Mouse (Mus musculus): ENCODE measurements around the gene Lrsam1.

GRCm38 (mm10) chr2:32962062-32962874, 854 bp upstream of the Lrsam1 start:
- TF ChIP-seq CTCF (conservative IDR thresholded peaks at IDR 0.05 in 1 of 2, IDR thresholded peaks at IDR 0.05 in 1 of 2; ENCODE audit: low read depth in 2 of 2, low read length in 2 of 2) (no peak), POLR2A (IDR thresholded peaks at IDR 0.05; ENCODE audit: low read depth, low read length) (no peak), EP300 (IDR thresholded peaks at IDR 0.05; ENCODE audit: low read length) (no peak), USF2 (conservative IDR thresholded peaks at IDR 0.05; ENCODE audit: low read depth, low read length) (no peak), RCOR1 (conservative IDR thresholded peaks at IDR 0.05; ENCODE audit: low read depth, low read length) (no peak), CHD2 (IDR thresholded peaks at IDR 0.05; ENCODE audit: low read length) (no peak), JUND (conservative IDR thresholded peaks at IDR 0.05; ENCODE audit: low read depth, low read length) (no peak), SMC3 (IDR thresholded peaks at IDR 0.05; ENCODE audit: low read depth, low read length) (no peak), POLR2AphosphoS2 (IDR thresholded peaks at IDR 0.05; ENCODE audit: low read depth, low read length) (peak; percentile 65), BHLHE40 (IDR thresholded peaks at IDR 0.05; ENCODE audit: low read depth, low read length) (0 out of 2 replicates have a peak, but pooled peaks have one; percentile 2), UBTF (IDR thresholded peaks at IDR 0.05; ENCODE audit: low read depth, low read length) (no peak), SIN3A (IDR thresholded peaks at IDR 0.05; ENCODE audit: low read length) (no peak)
